Mouse (Mus musculus): ENCODE measurements around the gene Cdc42ep4. TPM values are rescaled to one million over a fixed set of nuclear protein-coding genes. Genes with fewer than 3 reads are reported as not detected.

The Cdc42ep4 gene
- polyA plus RNA-seq, 1 experiment from 2014 or later: 119 TPM

DNA sequence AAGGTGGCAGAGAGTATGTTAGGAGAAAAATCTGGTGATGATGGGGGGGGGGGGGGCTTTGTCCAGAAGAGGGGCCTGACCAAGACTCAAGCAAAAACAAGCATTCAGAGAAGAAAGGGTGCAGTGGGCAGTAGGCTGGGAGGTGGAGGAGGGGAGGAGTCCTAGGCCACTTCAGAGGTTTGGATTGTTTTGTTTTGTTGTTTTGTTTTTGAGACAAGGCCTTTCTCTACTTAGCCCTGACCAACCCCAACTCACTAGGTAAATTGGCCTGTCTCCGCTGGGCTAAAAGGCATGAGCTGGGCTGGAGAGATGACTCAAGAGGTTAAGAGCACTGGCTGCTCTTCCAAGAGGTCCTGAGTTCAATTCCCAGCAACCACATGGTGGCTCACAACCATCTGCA lies 40.6 kb downstream of the Cdc42ep4 start:
- 44% methylated on average over 1 of the region's 1 CpGs for WGBS
- Histone ChIP-seq H3K27ac (no peak overlapping the region), H3K4me3 (no peak overlapping the region), H3K27me3 (peaks cover 8% of the 10 kb centered on the region), H3K4me2 (no peak overlapping the region), H3K9me3 (no peaks in the 10 kb centered on the region), H3K36me3 (0 out of 2 replicates have a peak, but pooled peaks cover 7% of the 10 kb centered on the region), H3K9ac (no peak overlapping the region), H3K4me1 (peaks cover 26% of the 10 kb centered on the region)
- no peak for ATAC-seq (ENCODE audit: insufficient number of reproducible peaks, insufficient read depth, low FRiP score, low TSS enrichment, low read depth)

DNA sequence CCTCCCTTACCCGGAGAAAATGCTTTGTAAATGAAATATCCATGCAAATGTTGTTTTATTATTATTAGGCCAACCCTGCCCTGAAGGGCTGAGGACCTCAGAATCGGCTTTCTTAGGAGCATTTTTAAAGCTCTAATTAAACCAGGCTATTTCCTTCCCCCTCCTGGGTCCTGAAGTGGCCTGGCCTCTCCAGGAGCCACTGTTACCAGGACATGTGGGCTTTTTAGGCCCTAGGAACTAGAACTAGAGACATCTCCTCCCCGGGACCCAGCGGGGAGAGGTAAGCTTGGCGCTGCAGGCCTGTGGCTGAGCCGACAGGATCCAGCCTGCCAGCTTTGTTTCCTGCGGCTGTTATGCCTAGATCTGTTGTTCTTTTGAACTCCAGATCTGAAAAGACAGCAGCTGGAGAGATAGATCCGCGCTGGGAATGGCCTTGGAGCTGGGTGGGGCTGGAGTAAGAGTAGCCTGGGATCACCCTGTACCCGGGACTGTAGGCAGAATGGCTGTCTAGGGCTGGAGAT lies 41.4 kb downstream of the Cdc42ep4 start:
- peaks cover 8% of the 10 kb centered on the region for H3K27me3 ChIP-seq
- no peak for ATAC-seq (ENCODE audit: insufficient number of reproducible peaks, insufficient read depth, low FRiP score, low TSS enrichment, low read depth)
- H3K4me2 ChIP-seq: peak overlapping the region; percentile 25
- peak overlapping the region; percentile 57; the same call in 1 of the 2 replicates for H3K9ac ChIP-seq
- whole genome bisulfite sequencing: 3% methylated on average over 10 of the region's 10 CpGs
- H3K27ac ChIP-seq: peak overlapping the region; percentile 84
- H3K4me1 ChIP-seq: peaks cover 30% of the 10 kb centered on the region
- no peaks in the 10 kb centered on the region for H3K9me3 ChIP-seq
- 0 out of 2 replicates have a peak, but pooled peaks cover 7% of the 10 kb centered on the region for H3K36me3 ChIP-seq
- H3K4me3 ChIP-seq: no peak overlapping the region

DNA sequence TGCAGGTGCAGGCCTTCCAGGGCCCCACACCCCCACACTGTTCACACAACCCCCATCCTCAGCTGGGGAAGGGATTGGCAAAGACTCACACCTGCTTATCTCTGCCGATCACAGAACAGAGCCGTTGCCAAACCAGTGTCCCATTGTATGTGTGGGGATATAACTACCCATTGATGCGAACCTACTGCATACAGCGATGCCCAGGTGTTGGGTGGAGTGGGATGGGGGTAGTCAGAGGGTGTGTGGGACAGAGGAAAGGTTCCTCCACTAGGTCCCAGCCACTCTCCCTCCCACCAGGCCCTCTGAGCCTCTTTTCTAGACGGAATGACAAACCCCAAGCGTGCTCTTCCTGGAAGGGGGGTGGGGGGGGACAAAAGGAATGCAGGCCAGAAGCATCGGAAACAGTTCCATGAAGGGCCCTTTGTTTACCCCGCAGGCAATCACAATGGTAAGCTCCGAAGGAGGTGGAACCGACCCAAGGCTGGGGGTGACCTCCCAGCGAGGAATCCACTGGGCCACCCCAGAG lies 41.9 kb downstream of the Cdc42ep4 start, which contains the start of gene Cpsf4l:
Gene Cpsf4l (minus strand): TSS at position 287 of the 526 bp plus-strand sequence.
- WGBS: 2% methylated on average over 11 of the region's 11 CpGs
- Histone ChIP-seq H3K36me3 (0 out of 2 replicates have a peak, but pooled peaks cover 7% of the 10 kb centered on the region), H3K4me2 (peak within 1 kb of the TSS; percentile 25), H3K4me1 (peaks cover 30% of the 10 kb centered on the region), H3K27ac (peak within 1 kb of the TSS; percentile 84), H3K27me3 (peaks cover 8% of the 10 kb centered on the region), H3K9ac (peak within 1 kb of the TSS; percentile 57; the same call in 1 of the 2 replicates), H3K9me3 (no peaks in the 10 kb centered on the region), H3K4me3 (no peak within 1 kb of the TSS)
- ATAC-seq (ENCODE audit: insufficient number of reproducible peaks, insufficient read depth, low FRiP score, low TSS enrichment, low read depth): peak; percentile 39; the same call in 1 of the 2 replicates

DNA sequence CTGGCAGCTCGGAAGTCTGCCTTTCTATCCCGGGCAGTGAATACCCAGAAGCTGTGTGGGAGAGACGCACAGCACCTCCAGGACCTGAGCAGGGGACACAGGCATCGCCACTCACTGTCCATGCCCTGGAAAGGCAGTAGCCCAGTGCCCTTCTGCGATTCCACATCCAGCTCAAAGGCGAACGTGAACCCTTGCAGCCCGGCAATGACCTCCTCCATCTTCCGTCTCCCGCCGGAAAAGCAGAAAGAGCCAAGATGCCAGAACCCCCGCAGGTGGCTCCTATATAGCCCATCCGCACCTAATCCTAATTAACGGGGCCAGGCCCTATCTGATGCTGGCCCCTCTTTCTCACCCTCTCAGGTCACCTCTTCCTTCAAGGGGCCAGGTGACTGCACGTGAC lies 42.4 kb downstream of the Cdc42ep4 start:
- Histone ChIP-seq H3K9ac (0 out of 2 replicates have a peak overlapping the region, but pooled peaks have one; percentile 57), H3K27ac (no peak overlapping the region; the same call in 1 of the 2 replicates), H3K4me3 (no peak overlapping the region), H3K4me2 (peak overlapping the region; percentile 25; the same call in 1 of the 2 replicates), H3K27me3 (peaks cover 8% of the 10 kb centered on the region), H3K36me3 (0 out of 2 replicates have a peak, but pooled peaks cover 7% of the 10 kb centered on the region), H3K4me1 (peaks cover 30% of the 10 kb centered on the region), H3K9me3 (no peaks in the 10 kb centered on the region)
- ATAC-seq (ENCODE audit: insufficient number of reproducible peaks, insufficient read depth, low FRiP score, low TSS enrichment, low read depth): 0 out of 2 replicates have a peak, but pooled peaks have one; percentile 29
- WGBS: 12% methylated on average over 15 of the region's 15 CpGs

DNA sequence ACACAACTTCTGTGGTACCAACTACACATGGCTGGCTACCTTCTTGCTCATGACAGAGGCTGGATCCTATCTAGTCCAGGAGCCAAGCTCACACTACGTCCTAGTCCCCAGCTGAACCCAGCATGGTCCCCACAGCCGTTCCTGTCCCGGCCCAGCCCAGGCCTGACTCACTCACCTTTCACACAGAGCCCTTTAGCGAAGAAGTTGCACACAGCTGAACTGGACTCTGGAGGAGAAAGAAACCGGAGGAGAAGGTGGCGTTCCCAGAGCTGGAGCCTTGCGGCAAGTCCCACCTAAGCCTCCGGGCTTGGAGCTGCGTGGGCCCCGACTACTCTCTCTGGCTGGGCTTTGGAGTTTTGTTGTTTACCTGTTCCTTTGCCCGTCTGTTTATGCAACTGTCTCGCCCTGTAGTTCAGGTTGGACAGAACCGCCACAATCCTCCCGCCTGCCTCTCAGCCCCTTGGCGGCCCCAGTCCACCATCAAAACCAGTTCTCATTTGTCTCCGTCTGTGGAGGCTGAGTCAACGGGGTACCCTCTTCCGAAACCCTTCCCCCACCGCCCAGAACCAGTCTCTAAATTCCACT lies 43.0 kb downstream of the Cdc42ep4 start:
- H3K27me3 ChIP-seq: peaks cover 8% of the 10 kb centered on the region
- no peak overlapping the region; the same call in 1 of the 2 replicates for H3K27ac ChIP-seq
- no peak overlapping the region for H3K4me3 ChIP-seq
- 47% methylated on average over 19 of the region's 19 CpGs for WGBS
- ATAC-seq (ENCODE audit: insufficient number of reproducible peaks, insufficient read depth, low FRiP score, low TSS enrichment, low read depth): no peak
- no peak overlapping the region for H3K9ac ChIP-seq
- peak overlapping the region; percentile 25; the same call in 1 of the 2 replicates for H3K4me2 ChIP-seq
- H3K9me3 ChIP-seq: no peaks in the 10 kb centered on the region
- H3K36me3 ChIP-seq: 0 out of 2 replicates have a peak, but pooled peaks cover 7% of the 10 kb centered on the region
- peaks cover 34% of the 10 kb centered on the region for H3K4me1 ChIP-seq

DNA sequence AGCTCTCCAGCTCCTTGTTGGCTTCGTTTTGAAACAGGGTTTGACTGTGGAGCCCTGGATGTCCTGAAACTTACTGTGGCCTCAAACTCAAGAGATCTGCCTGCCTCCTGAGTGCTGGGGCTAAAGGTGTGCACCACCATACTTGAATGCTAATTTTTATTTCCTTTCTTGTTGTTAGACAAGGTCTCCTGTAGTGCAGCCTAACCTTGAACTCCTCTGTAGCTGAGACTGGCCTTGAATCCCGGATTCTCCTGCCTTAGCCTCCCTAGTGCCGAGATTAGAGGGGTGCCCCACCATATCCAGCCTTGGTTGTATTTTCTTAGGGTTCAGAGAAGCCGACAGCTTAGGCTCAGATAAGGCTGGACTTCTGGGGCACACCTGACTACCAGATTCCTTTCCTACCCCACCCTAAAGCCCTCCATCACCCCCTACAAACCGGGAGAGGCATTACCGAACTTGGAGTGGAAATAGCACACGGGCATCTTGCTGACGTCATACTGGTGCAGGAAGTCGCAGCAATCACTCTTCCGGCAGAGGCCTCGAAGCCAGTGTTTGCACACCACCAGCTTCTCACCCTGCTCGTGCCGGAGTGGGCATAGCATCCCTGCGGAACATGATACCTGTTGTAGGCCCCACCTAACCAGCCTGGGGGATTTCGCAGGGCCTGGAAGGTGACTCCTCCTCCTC lies 45.6 kb downstream of the Cdc42ep4 start:
- H3K27me3 ChIP-seq: peaks cover 8% of the 10 kb centered on the region
- H3K4me2 ChIP-seq: no peak overlapping the region
- no peak overlapping the region for H3K4me3 ChIP-seq
- no peak for ATAC-seq (ENCODE audit: insufficient number of reproducible peaks, insufficient read depth, low FRiP score, low TSS enrichment, low read depth)
- no peak overlapping the region for H3K9ac ChIP-seq
- WGBS: 85% methylated on average over 15 of the region's 15 CpGs
- peaks cover 34% of the 10 kb centered on the region for H3K4me1 ChIP-seq
- 0 out of 2 replicates have a peak, but pooled peaks cover 7% of the 10 kb centered on the region for H3K36me3 ChIP-seq
- no peaks in the 10 kb centered on the region for H3K9me3 ChIP-seq
- H3K27ac ChIP-seq: no peak overlapping the region

DNA sequence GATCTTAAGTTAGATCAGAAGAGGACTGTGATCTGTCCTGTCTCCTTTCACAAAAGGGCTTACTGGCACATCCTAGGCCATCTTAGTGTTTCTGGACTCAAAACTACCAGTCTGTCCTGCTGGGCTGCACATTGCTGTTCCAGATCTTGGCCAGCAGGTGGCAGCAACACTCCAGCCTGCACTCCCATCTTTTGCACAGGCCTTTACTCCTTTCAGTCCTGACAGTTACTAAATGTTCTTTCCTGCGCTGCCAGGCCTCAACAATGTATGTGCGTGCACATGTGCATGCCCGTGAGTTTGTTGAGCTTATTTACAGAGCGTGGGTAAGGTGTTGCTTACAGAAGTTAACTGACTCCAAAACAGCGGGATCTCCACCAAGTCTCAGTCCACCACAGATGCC lies 47.9 kb downstream of the Cdc42ep4 start:
- 30% methylated on average over 5 of the region's 5 CpGs for WGBS
- Histone ChIP-seq H3K4me2 (no peak overlapping the region), H3K27me3 (no peaks in the 10 kb centered on the region), H3K9me3 (no peaks in the 10 kb centered on the region), H3K4me1 (peaks cover 11% of the 10 kb centered on the region), H3K9ac (no peak overlapping the region), H3K36me3 (0 out of 2 replicates have a peak, but pooled peaks cover 12% of the 10 kb centered on the region), H3K4me3 (no peak overlapping the region), H3K27ac (no peak overlapping the region)
- peak; percentile 54; the same call in 1 of the 2 replicates for ATAC-seq (ENCODE audit: insufficient number of reproducible peaks, insufficient read depth, low FRiP score, low TSS enrichment, low read depth)

DNA sequence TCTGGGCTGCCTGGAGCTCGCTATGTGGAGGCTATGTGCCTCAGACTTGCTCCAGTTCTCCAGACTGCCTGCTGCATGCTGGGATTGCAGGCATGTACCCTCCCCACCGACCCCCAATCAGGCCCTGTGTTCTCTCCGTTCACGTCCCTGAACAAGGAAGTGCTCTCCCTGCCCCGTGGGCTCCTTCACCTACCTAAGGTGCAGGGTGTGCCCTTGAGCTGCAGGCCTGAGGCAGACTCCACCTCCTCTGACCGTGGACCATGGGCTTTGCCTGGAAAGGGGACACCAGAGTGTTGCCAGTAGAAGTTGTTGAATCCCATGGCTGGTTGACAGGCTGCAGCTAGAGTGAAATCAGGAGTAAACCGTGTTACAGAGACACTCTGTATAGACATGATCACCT lies 52.0 kb downstream of the Cdc42ep4 start:
- H3K4me3 ChIP-seq: no peak overlapping the region
- H3K9me3 ChIP-seq: no peaks in the 10 kb centered on the region
- no peak overlapping the region for H3K27ac ChIP-seq
- ATAC-seq (ENCODE audit: insufficient number of reproducible peaks, insufficient read depth, low FRiP score, low TSS enrichment, low read depth): no peak
- H3K36me3 ChIP-seq: peaks cover 44% of the 10 kb centered on the region
- H3K4me2 ChIP-seq: no peak overlapping the region
- H3K4me1 ChIP-seq: peaks cover 4% of the 10 kb centered on the region; the same call in 1 of the 2 replicates
- WGBS: 84% methylated on average over 7 of the region's 7 CpGs
- H3K9ac ChIP-seq: no peak overlapping the region
- H3K27me3 ChIP-seq: no peaks in the 10 kb centered on the region

DNA sequence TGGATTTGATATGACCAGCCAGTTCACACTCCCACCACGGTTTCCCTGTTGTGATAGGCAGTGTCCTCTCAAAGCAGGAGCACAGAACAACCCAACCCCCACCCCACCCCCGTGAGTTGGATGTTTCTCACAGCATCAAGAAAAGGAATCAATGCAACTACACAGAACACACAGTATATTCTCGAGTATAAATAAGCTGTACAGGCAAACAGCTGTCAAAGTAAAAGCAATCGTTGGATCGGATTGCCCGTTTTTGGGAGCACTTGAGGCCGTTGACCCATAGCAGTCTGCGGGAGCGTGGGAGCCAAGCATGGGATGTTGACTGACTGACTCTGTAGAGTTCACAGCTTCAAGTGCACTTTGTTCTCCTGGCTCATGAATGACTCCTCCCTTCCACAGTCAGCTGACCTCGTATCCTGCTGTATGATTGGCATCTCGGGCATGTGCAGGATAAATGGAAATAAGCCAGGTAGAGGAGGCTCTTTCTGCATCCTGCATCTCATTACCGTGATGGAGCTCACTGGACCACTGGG lies 53.6 kb downstream of the Cdc42ep4 start:
- Histone ChIP-seq H3K4me1 (no peaks in the 10 kb centered on the region), H3K4me3 (no peak overlapping the region), H3K9ac (no peak overlapping the region), H3K4me2 (no peak overlapping the region), H3K27ac (no peak overlapping the region), H3K9me3 (no peaks in the 10 kb centered on the region), H3K36me3 (peaks cover 59% of the 10 kb centered on the region), H3K27me3 (no peaks in the 10 kb centered on the region)
- no peak for ATAC-seq (ENCODE audit: insufficient number of reproducible peaks, insufficient read depth, low FRiP score, low TSS enrichment, low read depth)
- WGBS: 77% methylated on average over 12 of the region's 12 CpGs

DNA sequence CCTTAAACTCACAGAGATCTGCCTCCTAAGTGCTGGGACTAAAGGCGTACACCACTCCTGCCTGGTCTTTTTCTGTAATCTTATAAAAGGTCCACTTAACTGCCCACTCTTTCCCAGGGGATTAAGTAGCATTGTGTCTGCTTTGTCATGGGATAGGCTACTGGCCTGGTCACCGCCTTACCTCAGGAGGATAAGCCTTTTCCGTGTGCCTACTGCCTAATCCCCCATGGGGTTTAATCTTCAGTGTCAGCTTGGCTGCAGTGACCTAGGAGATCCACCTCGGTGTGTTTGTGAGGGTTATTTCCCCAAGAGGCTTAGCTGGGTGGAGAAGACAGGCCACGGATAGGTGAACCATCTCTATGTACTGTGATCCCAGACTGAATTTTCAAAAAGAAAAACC lies 54.1 kb downstream of the Cdc42ep4 start:
- no peak overlapping the region for H3K4me3 ChIP-seq
- H3K36me3 ChIP-seq: peaks cover 65% of the 10 kb centered on the region
- 70% methylated on average over 5 of the region's 5 CpGs for WGBS
- H3K4me1 ChIP-seq: no peaks in the 10 kb centered on the region
- H3K9ac ChIP-seq: no peak overlapping the region
- no peak for ATAC-seq (ENCODE audit: insufficient number of reproducible peaks, insufficient read depth, low FRiP score, low TSS enrichment, low read depth)
- no peak overlapping the region for H3K27ac ChIP-seq
- H3K4me2 ChIP-seq: no peak overlapping the region
- H3K27me3 ChIP-seq: no peaks in the 10 kb centered on the region
- no peaks in the 10 kb centered on the region for H3K9me3 ChIP-seq

DNA sequence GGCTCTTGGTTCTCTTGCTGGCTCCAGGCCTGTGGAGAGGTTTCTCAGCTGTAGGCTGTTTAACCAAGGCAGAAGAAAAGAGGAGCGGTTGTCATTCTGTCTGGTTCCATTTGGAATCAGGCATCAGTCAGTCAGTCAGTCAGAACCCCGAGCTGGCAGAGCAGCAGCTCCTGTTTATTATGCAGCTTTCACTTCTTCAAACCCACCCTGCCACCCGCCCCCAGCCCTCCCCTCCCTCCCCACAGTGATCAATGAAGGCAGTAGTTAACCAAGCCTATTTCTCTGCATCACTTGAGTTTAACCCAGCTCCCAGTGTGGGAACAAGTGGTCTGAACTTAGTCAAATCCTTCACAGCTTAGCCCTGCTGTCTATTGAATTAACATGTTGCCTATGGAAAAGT lies 59.8 kb downstream of the Cdc42ep4 start:
- no peak for ATAC-seq (ENCODE audit: insufficient number of reproducible peaks, insufficient read depth, low FRiP score, low TSS enrichment, low read depth)
- WGBS: 71% methylated on average over 3 of the region's 3 CpGs
- Histone ChIP-seq H3K4me3 (no peak overlapping the region), H3K9ac (no peak overlapping the region), H3K9me3 (no peaks in the 10 kb centered on the region), H3K36me3 (peaks cover 90% of the 10 kb centered on the region), H3K4me1 (peaks cover 3% of the 10 kb centered on the region; the same call in 1 of the 2 replicates), H3K27me3 (no peaks in the 10 kb centered on the region), H3K27ac (no peak overlapping the region), H3K4me2 (no peak overlapping the region)
